Comparison of ENCODE assay signal across 14 mouse cellular contexts in genomic region chr17:75523812-75524211, GRCm38 (mm10). TPM values are rescaled to one million over a fixed set of nuclear protein-coding genes. Genes with fewer than 3 reads are reported as not detected.
DNase-seq lines count a peak whose midpoint lies in the region; ATAC-seq and TF ChIP-seq lines count a peak whose summit lies in the region.
"Had no signal": no experiment of that assay in that cellular context is flagged by ENCODE, and none has a peak within 500 bp of the region (broad histone marks: within the 10 kb centered on the region; RNA-seq: fewer than 3 reads in every experiment).

No protein-coding gene starts in this region.

- no peak for TF ChIP-seq POLR2A in MEL (IDR thresholded peaks at IDR 0.05; ENCODE audit: control insufficient read depth in 1 of 2, insufficient read depth in 1 of 2, low read depth in 1 of 2, low read length in 2 of 2, poor library complexity in 1 of 2)
- no peak for TF ChIP-seq POLR2A in cortical plate, adult 2 months (IDR thresholded peaks at IDR 0.05; ENCODE audit: extremely low read depth, insufficient read depth, low read length)

- no peak overlapping the region for H3K9ac ChIP-seq in heart, embryonic 11.5 days (ENCODE audit: low read depth, low read length)
- no peak overlapping the region for H3K9ac ChIP-seq in MEL (ENCODE audit: control insufficient read depth, low read depth, low read length, poor library complexity, severe bottlenecking)
- H3K9ac ChIP-seq: embryonic facial prominence, embryonic 13.5 days; hindbrain, embryonic 15.5 days; liver, embryonic 14.5 days had no signal

- WGBS in heart, embryonic 11.5 days (ENCODE audit: insufficient replicate concordance) = 61% methylated on average over 3 of the region's 3 CpGs

- DNase-seq in heart, adult 18-20 months = peak; percentile 48 to 82
- peak; percentile 36 for DNase-seq in MEL (ENCODE audit: low read depth, low spot score)
- DNase-seq in kidney, postnatal 36 days = peak; percentile 67 to 72
- DNase-seq in cerebellum, postnatal 4 days (ENCODE audit: low spot score in 2 of 2) = no peak
- DNase-seq in left cerebral cortex, adult 8-10 months (ENCODE audit: low spot score in 2 of 2) = no peak
- no peak for DNase-seq in thymus, postnatal 36 days
- DNase-seq: cerebellum, adult 11-12 months; midbrain, embryonic 14.5 days had no signal

- H3K4me2 ChIP-seq in heart, embryonic 11.5 days = no peak overlapping the region
- H3K4me2 ChIP-seq: embryonic facial prominence, embryonic 13.5 days; hindbrain, embryonic 15.5 days had no signal

- no peaks in the 10 kb centered on the region for H3K79me2 ChIP-seq in MEL (ENCODE audit: control insufficient read depth, insufficient read depth, low read length, poor library complexity)

- TF ChIP-seq EP300 in MEL (IDR thresholded peaks at IDR 0.05; ENCODE audit: low read depth in 1 of 2, low read length in 2 of 2) = no peak

- no peaks in the 10 kb centered on the region for H3K36me3 ChIP-seq in heart, embryonic 11.5 days (ENCODE audit: control insufficient read depth, insufficient read depth, low read length)
- no peaks in the 10 kb centered on the region for H3K36me3 ChIP-seq in MEL (ENCODE audit: control insufficient read depth in 1 of 2, insufficient read depth in 2 of 2, low read length in 2 of 2)
- H3K36me3 ChIP-seq: embryonic facial prominence, embryonic 13.5 days; hindbrain, embryonic 15.5 days had no signal

- H3K9me3 ChIP-seq in heart, embryonic 11.5 days (replicated peaks; ENCODE audit: control insufficient read depth, low read length) = no peaks in the 10 kb centered on the region
- no peaks in the 10 kb centered on the region for H3K9me3 ChIP-seq in MEL (replicated peaks; ENCODE audit: insufficient read depth, low read length)
- H3K9me3 ChIP-seq: embryonic facial prominence, embryonic 13.5 days; hindbrain, embryonic 15.5 days had no signal

- TF ChIP-seq RAD21 in MEL (IDR thresholded peaks at IDR 0.05; ENCODE audit: low read depth, low read length) = no peak

- H3K4me3 ChIP-seq in heart, embryonic 11.5 days (ENCODE audit: low read depth, low read length) = no peak overlapping the region
- H3K4me3 ChIP-seq in MEL (ENCODE audit: control insufficient read depth in 1 of 2, insufficient read depth in 1 of 2, low read depth in 2 of 2, low read length in 2 of 2) = no peak overlapping the region
- no peak overlapping the region for H3K4me3 ChIP-seq in cortical plate, adult 2 months (ENCODE audit: insufficient read depth, low read length)
- H3K4me3 ChIP-seq: embryonic facial prominence, embryonic 13.5 days; hindbrain, embryonic 15.5 days; left cerebral cortex, adult 2 months had no signal

- H3K4me1 ChIP-seq in heart, embryonic 11.5 days (ENCODE audit: control insufficient read depth, insufficient read depth, low read length) = no peaks in the 10 kb centered on the region
- no peaks in the 10 kb centered on the region; a peak in 1 of 4 replicates for H3K4me1 ChIP-seq in MEL (ENCODE audit: control insufficient read depth in 1 of 2, insufficient read depth in 2 of 2, low read length in 2 of 2)
- H3K4me1 ChIP-seq in cortical plate, adult 2 months (ENCODE audit: control insufficient read depth, insufficient read depth, low read length) = peaks cover 7% of the 10 kb centered on the region
- H3K4me1 ChIP-seq: embryonic facial prominence, embryonic 13.5 days had no signal

- TF ChIP-seq CTCF in MEL (IDR thresholded peaks at IDR 0.05 in 2 of 3, conservative IDR thresholded peaks at IDR 0.05 in 1 of 3; ENCODE audit: control insufficient read depth in 1 of 3, insufficient read depth in 1 of 3, low read depth in 2 of 3, low read length in 3 of 3, poor library complexity in 1 of 3, severe bottlenecking in 1 of 3) = no peak
- no peak for TF ChIP-seq CTCF in cortical plate, adult 2 months (IDR thresholded peaks at IDR 0.05; ENCODE audit: extremely low read depth, insufficient read depth, low read length)

- no peak overlapping the region for H3K27ac ChIP-seq in heart, embryonic 11.5 days (ENCODE audit: low read depth, low read length)
- H3K27ac ChIP-seq in MEL (ENCODE audit: control insufficient read depth, low read depth, low read length) = no peak overlapping the region
- H3K27ac ChIP-seq in cortical plate, adult 2 months (ENCODE audit: insufficient read depth, low read length) = peak overlapping the region; percentile 93
- H3K27ac ChIP-seq: embryonic facial prominence, embryonic 13.5 days; hindbrain, embryonic 15.5 days; liver, embryonic 14.5 days had no signal

- no peak for ATAC-seq in heart, embryonic 11.5 days (replicated peaks; ENCODE audit: insufficient number of reproducible peaks, low FRiP score, low TSS enrichment)

- no peaks in the 10 kb centered on the region for H3K27me3 ChIP-seq in heart, embryonic 11.5 days (ENCODE audit: control insufficient read depth, insufficient read depth, low read length)
- no peaks in the 10 kb centered on the region for H3K27me3 ChIP-seq in MEL (ENCODE audit: control insufficient read depth in 1 of 2, insufficient read depth in 2 of 2, low read length in 2 of 2)
- H3K27me3 ChIP-seq: embryonic facial prominence, embryonic 13.5 days; hindbrain, embryonic 15.5 days had no signal

TF ChIP-seq in MEL, 35 proteins besides CTCF, POLR2A, EP300 and RAD21:
- no peak for TF ChIP-seq GATA1 (IDR thresholded peaks at IDR 0.05; ENCODE audit: low read depth, low read length)
- no peak for TF ChIP-seq CHD2 (IDR thresholded peaks at IDR 0.05; ENCODE audit: low read length)
- no peak for TF ChIP-seq ZKSCAN1 (IDR thresholded peaks at IDR 0.05; ENCODE audit: low read depth, low read length)
- no peak for TF ChIP-seq MAZ (IDR thresholded peaks at IDR 0.05; ENCODE audit: low read depth, low read length)
- no peak for TF ChIP-seq GABPA (IDR thresholded peaks at IDR 0.05; ENCODE audit: low read depth, low read length)
- TF ChIP-seq TAL1 (IDR thresholded peaks at IDR 0.05; ENCODE audit: low read length) = no peak
- no peak for TF ChIP-seq ZC3H11A (IDR thresholded peaks at IDR 0.05; ENCODE audit: low read depth, low read length)
- TF ChIP-seq MYC (IDR thresholded peaks at IDR 0.05; ENCODE audit: low read depth, low read length) = no peak
- TF ChIP-seq ZNF384 (IDR thresholded peaks at IDR 0.05; ENCODE audit: low read depth, low read length) = no peak
- TF ChIP-seq RCOR1 (IDR thresholded peaks at IDR 0.05; ENCODE audit: low read depth, low read length) = no peak
- no peak for TF ChIP-seq SIN3A (IDR thresholded peaks at IDR 0.05; ENCODE audit: low read length)
- no peak for TF ChIP-seq UBTF (IDR thresholded peaks at IDR 0.05; ENCODE audit: borderline replicate concordance, insufficient read depth, low read depth, low read length)
- TF ChIP-seq CHD1 (IDR thresholded peaks at IDR 0.05; ENCODE audit: low read depth, low read length) = no peak
- no peak for TF ChIP-seq SMC3 (IDR thresholded peaks at IDR 0.05; ENCODE audit: low read depth, low read length)
- no peak for TF ChIP-seq E2F4 (IDR thresholded peaks at IDR 0.05; ENCODE audit: borderline replicate concordance, low read depth, low read length)
- TF ChIP-seq BHLHE40 (IDR thresholded peaks at IDR 0.05; ENCODE audit: borderline replicate concordance, low read depth, low read length) = no peak
- TF ChIP-seq ETS1 (IDR thresholded peaks at IDR 0.05; ENCODE audit: low read depth, low read length) = no peak
- no peak for TF ChIP-seq JUND (IDR thresholded peaks at IDR 0.05; ENCODE audit: low read depth, low read length)

RNA-seq across cellular contexts. Expression of gene Fam98a, which starts 27.9 kb away (rescaled TPM):
- 10 to 100 TPM; 36.8 to 48.8 TPM for total RNA-seq in heart, adult 18-20 months (2021)
- 9.2 TPM in 2 replicates for polyA plus RNA-seq in heart, embryonic 11.5 days (2014; fragmentation: Nextera tagmentation; extraction: Ambion mirVana)
- total RNA-seq in MEL (2012; rRNA removed) = 37.7 and 39.4 TPM in 2 replicates
- 10 to 100 TPM in 1 of 2 experiments, not detected in 1; 64.9 TPM for polyA plus RNA-seq in MEL (2012; ENCODE audit: insufficient read depth in 1 of 2, insufficient read length in 2 of 2, low read depth in 1 of 2, low replicate concordance in 2 of 2, missing spikeins in 1 of 2)
- 45.0 and 45.2 TPM in 2 replicates for polyA plus RNA-seq in cortical plate, adult 2 months (2012; rRNA removed)
- 10 to 100 TPM; 36.4 to 43.3 (median 39.8) TPM for total RNA-seq in left cerebral cortex, adult 8-10 months (2022)

Comparison
In these comparisons a context has a peak if more than half of its experiments do, and no peak if none do; other contexts are left out.
1. DNase-seq: peak in heart, adult 18-20 months (2 of 2), MEL (single experiment) and kidney, postnatal 36 days (2 of 2); none in cerebellum, postnatal 4 days (0 of 2), left cerebral cortex, adult 8-10 months (0 of 2) and thymus, postnatal 36 days (0 of 2).